Mouse (Mus musculus) activated CD4-positive, CD25-positive, alpha-beta regulatory T cell (primary cell): ENCODE data around the gene Cox10. TPM values are rescaled to one million over a fixed set of nuclear protein-coding genes. Genes with fewer than 3 reads are reported as not detected.

Experiments used
- polyA plus RNA-seq, 2 experiments: library from polyadenylated mRNA; unstranded; fragments of 100-300 nt; shearing (Covaris generic); gene quantifications; one replicate each; pipeline ENCODE4 v1.2.1; 2017

Cox10 gene
- 10 to 100 TPM; 13.8 to 19.3 TPM for polyA plus RNA-seq

GRCm38 (mm10) chr11:64078956-64079726 lies at the start of gene Cox10:
Gene Cox10 (minus strand): TSS chr11:64079468.

DNA sequence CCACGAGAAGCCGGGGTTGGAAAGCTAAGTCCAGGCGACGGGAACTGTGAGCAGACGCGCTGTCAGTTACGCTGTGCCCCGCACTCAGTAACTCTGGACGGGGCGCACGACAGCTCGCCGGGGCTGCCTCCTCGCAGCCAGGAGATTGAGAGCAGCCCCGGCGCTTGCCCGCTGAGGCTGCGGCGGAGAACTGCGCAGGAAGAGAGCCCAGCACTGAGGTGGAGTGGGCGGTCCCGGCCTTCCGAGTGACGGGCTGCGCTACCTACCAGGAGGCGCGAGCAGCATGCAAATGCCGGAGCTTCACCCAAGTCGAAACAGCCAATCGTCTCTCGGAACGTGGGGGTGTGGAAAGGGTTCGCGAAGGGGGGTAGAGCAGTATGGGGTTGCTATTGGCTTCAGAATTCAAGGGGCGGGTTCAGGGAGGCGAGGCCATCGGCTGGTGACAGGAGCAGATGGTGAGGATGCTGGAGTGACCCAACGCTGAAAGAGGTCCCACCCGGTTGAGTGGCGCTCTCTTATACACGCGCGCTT lies 157.1 kb downstream of the Cox10 start, which contains the start of gene Hs3st3b1:
TSS of gene Hs3st3b1 (minus strand) at position 200 of the 531 bp plus-strand sequence.

Other genes with a start within 250 kb of the Cox10 start
- 1 to 10 TPM; 1.3 to 2.3 TPM for gene Hs3st3b1, start 157.2 kb downstream of the Cox10 start, polyA plus RNA-seq